Mouse (Mus musculus) CH12.LX (cell line): ENCODE measurements around the gene Tmem268.

Source experiments
- CHD2 ChIP-seq: IDR thresholded peaks from 2 replicates; pipeline ENCODE4 v1.6.1; 2011; ENCODE audit warnings: low read length, improper control_type of control experiment
- CTCF ChIP-seq, 2 experiments: IDR thresholded peaks in 1 of 2; conservative IDR thresholded peaks in 1 of 2; 2 replicates each; pipeline ENCODE4 v1.5.1; 2011 to 2012; ENCODE audit warnings: low read depth in 2 of 2, low read length in 2 of 2, improper control_type of control experiment in 1 of 2, inconsistent platforms in 1 of 2, mild to moderate bottlenecking in 1 of 2, moderate library complexity in 1 of 2
- EP300 ChIP-seq: IDR thresholded peaks from 2 replicates; pipeline ENCODE4 v1.6.1; 2011; ENCODE audit warnings: low read length, improper control_type of control experiment
- HCFC1 ChIP-seq: IDR thresholded peaks from 2 replicates; pipeline ENCODE4 v1.6.1; 2012; ENCODE audit warnings: low read depth, mild to moderate bottlenecking, inconsistent platforms, low read length, improper control_type of control experiment
- KAT2A ChIP-seq: IDR thresholded peaks from 2 replicates; pipeline ENCODE4 v1.6.1; 2012; ENCODE audit warnings: low read length, improper control_type of control experiment, inconsistent platforms; ENCODE audit not compliant: insufficient replicate concordance
- MAX ChIP-seq: IDR thresholded peaks from 2 replicates; pipeline ENCODE4 v1.6.1; 2011; ENCODE audit warnings: low read length, improper control_type of control experiment
- NELFE ChIP-seq: IDR thresholded peaks from 2 replicates; pipeline ENCODE4 v1.6.1; 2011; ENCODE audit warnings: low read depth, low read length, improper control_type of control experiment
- POLR2A ChIP-seq: IDR thresholded peaks from 2 replicates; pipeline ENCODE4 v1.6.1; 2011; ENCODE audit warnings: low read depth, mild to moderate bottlenecking, improper control_type of control experiment, low read length
- RAD21 ChIP-seq: IDR thresholded peaks from 2 replicates; pipeline ENCODE4 v1.6.1; 2011; ENCODE audit warnings: low read depth, mild to moderate bottlenecking, low read length, improper control_type of control experiment, moderate library complexity
- USF1 ChIP-seq: IDR thresholded peaks from 2 replicates; pipeline ENCODE4 v1.6.1; 2014; ENCODE audit warnings: low read depth, mild to moderate bottlenecking, inconsistent platforms, low read length, improper control_type of control experiment
- ZC3H11A ChIP-seq: IDR thresholded peaks from 2 replicates; pipeline ENCODE4 v1.6.1; 2012; ENCODE audit warnings: low read depth, mild to moderate bottlenecking, inconsistent platforms, low read length, improper control_type of control experiment
- ZKSCAN1 ChIP-seq: IDR thresholded peaks from 2 replicates; pipeline ENCODE4 v1.6.1; 2012; ENCODE audit warnings: low read depth, inconsistent platforms, low read length, improper control_type of control experiment, borderline replicate concordance
- ZMIZ1 ChIP-seq: IDR thresholded peaks from 2 replicates; pipeline ENCODE4 v1.6.1; 2012; ENCODE audit warnings: low read depth, mild to moderate bottlenecking, inconsistent platforms, low read length, improper control_type of control experiment

DNA sequence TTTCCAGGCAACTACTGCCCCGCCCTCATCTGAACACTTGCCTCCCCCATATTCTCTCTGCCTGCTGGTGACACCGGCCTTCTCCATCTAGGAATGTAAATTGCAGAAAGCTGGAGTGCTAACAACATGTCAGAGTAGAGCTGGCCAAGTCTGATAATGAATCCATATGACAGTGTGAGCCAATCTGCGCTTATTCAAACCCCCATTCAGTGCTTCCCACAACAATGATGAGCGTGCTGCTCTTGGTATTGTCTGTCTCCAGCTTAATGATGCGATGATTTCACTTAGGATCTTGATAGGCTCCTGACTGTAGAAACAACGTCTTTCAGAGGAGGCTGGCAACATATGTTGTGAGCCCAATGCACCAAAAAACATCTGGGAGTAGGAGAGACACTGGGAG lies 29.6 kb upstream of the Tmem268 start:
- TF ChIP-seq CTCF (conservative IDR thresholded peaks at IDR 0.05 in 1 of 2, IDR thresholded peaks at IDR 0.05 in 1 of 2; ENCODE audit: low read depth in 2 of 2, low read length in 2 of 2) = no peak
- no peak for TF ChIP-seq EP300
- TF ChIP-seq ZKSCAN1 = no peak
- TF ChIP-seq POLR2A = no peak
- no peak for TF ChIP-seq ZMIZ1
- no peak for TF ChIP-seq CHD2
- no peak for TF ChIP-seq MAX
- TF ChIP-seq NELFE = no peak
- no peak for TF ChIP-seq RAD21
- TF ChIP-seq USF1 = no peak
- TF ChIP-seq ZC3H11A = no peak
- no peak for TF ChIP-seq HCFC1
- TF ChIP-seq KAT2A = no peak
